Mouse (Mus musculus): ENCODE data around the gene Map1b.
A peak's percentile ranks its signal among the peaks of the same experiment; 100 is the strongest.

Gene Map1b

DNA sequence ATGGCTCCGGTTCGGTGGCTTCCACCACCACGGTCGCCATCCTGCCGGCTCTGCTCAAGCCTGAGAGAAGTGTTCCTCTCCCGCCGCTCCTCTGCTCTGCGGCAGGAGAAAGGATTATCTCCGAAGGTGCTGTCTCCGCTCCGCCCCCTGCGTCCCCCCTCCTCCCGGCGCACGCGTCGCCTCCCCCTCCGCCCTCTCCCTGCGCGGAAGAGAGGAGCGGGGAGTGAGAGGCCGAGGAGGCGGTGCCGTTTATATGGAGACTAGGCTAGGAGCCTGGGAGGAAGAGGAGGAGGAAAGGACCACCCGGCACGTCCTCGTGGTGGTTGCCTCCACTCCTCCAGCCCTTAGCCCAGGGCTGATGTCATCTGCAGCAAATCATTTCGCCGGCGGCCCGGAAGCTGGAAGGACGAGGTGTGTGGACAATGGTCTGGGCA is at the start of gene Map1b:
TSS of gene Map1b (minus strand) at position 93 of the 434 bp plus-strand sequence.
- peak; percentile 34 for DNase-seq (ENCODE audit: low read depth, low spot score)

DNA sequence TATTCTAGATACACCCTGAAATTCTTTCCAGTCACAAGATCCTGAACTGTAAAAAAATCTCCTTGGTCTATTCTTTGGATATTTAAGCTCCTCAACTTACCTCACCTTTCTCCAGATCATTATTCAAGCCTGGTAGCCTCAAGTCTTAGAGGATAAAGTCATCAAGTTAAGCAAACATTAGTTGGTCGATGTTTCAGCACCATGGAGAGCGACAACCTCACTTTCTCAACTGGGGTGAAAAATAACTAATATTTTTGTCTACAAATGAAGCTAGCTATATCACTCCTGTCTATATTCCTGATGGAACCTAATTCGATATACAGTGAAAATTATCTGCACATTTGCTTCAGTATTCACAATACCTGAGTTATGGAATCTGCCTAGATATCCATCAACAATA is 48.0 kb upstream of the Map1b start:
- DNase-seq (ENCODE audit: low read depth, low spot score) = no peak

DNA sequence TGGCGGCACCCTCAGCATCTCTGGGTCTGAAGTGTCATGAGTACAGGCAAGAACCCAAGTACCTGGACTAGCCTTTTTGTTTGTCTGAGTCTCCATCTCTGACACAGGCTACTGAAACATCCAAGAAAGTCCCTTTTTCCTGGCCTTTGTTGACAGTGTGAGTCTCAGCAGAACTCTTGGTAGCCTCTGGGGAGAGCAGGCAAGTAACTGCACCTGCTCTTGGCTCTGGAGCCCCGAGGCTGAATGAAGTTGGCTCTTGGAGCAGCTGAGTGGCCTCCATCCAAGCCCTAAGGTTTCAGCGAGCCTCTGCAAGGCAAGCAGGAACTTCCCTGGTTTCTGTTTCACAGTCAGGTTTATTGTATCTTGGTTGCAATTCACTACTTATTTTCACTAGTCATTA is 46.7 kb upstream of the Map1b start:
- DNase-seq (ENCODE audit: low read depth, low spot score) = peak; percentile 13

DNA sequence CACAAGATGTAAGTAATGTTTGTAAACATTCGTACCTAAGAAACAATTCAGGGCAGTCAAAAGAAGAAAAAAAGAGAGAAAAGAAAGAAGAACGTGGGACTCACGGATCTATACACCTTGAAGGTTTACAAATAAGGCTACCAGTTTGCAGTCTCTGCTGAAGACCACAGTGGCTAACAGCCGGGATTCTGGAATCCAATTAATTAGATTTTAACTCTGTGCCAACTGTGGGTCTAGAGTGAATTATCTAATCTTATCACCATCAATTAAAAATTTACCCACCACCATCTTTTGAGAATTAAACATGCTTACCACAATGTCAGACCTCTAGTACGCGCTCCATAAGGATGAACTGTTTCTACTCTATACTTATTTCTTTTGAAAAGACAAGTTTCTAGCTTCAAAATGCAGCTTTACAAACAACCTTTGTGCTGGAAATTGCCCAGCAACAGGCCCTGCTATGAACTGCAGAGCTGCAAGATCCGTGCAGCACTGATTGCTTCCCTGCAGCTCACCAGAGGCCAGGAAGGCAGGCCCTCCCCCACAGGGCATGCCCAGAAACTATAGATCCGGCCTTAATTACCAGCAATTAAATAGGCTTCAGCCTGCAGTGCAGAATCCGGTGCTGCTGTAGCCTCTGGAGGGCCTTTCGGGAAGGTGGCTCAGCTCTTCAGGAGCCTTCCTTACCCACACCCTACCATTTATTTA is 45.7 kb upstream of the Map1b start:
- no peak for DNase-seq (ENCODE audit: low read depth, low spot score)

DNA sequence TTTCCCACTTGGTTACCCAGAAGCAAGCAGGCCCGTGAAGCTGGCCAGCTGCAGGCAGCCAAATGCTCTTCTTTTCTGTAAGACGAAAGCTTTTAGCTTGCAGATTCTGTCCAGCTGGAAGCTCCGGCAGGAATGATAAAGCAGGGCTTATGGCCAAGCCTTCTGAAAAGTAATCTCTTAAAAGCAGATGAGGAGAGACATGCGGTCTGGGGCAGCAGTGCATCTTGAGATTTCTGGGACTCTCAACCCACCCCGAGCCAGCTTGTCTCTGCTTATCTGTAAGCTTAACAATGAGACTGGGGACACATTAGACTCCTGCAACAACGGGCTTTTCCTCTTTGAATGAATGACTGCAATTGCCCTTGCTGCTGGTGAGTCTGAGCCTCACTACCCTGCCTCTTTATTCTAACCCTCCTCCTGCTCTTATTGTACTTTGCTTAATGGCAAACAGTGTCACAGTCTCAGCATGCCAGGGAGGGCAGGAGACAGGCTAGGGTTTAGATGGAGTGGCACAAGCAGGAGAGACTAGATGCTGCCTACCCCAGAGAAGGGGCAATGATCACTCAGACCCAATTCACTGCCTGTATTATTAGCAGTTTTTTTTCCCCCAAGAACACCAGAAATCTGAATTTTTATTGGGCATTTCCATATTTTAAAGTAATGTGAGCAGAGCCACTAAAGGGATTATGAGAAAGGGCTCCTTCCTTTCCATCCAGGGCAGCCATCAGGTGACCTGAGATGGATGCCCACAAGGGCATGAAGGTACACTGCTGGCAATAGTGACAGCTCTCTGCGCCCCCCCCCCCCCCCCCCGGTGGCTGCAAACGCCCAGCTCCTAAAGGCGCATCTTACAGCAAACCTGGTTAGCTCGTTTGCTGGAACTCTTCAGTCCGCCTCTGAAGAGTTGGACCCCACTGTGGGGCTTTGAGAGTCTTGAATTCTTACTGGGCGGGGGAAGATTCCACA is 44.6 kb upstream of the Map1b start:
- no peak for DNase-seq (ENCODE audit: low read depth, low spot score)

DNA sequence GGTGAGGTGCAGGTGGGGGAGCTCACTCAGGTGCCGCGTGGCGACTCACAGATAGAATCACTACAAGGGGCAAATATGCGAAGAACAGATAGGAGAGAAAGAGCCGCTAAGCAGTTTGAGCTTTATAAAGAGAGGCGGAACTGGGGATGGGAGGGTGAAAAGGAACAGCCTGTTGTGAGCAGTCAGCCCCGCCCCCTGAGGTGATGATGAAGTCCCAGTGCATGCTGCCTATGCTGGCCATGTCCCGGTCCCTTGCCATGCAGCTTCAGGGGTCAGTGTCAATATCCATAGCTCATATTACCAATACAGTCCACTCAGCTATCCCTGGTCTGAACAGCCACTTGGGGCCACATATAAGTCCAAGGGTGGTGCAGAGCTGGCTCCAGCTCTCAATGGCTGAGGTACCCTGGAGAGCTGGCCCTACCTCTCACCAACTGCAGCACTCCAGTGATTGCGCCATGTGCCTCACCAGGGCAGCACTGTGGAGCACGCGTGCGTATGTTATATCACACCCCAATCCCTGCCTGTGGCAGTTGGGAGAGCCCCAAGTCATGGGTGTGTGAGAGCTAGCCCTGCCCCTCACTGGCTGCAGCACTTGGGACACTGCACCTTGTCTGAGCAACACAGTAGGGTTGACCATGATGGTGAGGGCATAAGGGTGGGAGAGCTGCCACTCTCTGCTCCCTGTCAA is 42.0 kb upstream of the Map1b start:
- DNase-seq (ENCODE audit: low read depth, low spot score) = no peak

DNA sequence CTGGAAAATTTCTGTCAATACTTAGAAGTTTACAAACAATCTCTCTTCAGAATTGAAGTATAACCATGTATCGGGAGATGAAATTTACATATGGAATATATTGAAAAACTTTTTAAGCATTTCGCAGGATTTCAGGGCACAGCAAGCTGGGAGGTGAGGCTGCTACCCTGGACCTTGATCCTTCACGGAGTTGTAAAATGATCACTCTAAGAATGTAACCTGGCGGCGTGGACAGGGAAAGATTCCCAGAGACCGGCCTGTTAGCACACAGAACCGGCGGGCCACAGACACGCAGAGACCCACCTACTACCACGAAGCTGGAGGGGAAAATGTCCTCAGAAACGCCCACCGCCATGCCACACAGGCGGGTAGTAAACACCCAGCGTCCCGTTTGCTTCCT is 41.5 kb upstream of the Map1b start:
- no peak for DNase-seq (ENCODE audit: low read depth, low spot score)

DNA sequence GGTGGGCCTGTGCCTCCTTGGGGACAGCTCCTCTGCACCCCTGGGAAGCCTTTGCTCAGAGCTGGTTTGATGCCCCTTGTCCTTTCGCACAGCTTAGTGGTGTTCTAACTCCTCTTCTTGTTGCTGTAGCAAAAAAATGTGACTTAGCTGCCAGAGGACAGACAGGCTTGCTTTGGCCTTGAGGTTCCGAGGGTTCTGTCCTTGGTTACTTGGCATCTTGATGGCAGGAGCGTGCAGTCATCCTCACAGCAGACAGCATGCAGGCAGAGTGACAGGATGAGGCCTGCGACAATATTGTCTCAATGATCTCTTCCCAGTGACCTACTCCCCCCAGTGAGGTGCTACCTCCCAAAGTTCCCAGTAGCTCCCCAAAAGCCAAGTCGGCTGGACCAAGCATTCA is 41.0 kb upstream of the Map1b start:
- no peak for DNase-seq (ENCODE audit: low read depth, low spot score)

DNA sequence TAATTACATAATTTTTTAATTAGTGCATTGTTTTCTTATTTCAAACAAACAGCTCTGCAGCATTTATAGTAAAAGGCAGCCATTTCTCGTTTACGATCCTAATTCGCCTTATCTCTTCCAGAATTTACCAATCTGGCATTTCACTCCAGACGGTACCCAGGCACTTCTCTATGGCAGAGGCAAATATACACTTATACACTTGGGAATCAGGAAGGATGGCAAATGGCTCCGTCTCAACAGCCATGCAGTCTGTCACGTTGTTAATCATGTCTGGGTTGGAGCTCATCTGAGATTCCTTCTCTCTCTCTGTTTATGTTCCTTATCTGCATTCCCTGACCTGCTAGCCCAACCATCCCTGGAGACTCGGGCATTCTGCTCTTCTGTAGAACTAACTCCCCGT is 38.6 kb upstream of the Map1b start:
- DNase-seq (ENCODE audit: low read depth, low spot score) = no peak

DNA sequence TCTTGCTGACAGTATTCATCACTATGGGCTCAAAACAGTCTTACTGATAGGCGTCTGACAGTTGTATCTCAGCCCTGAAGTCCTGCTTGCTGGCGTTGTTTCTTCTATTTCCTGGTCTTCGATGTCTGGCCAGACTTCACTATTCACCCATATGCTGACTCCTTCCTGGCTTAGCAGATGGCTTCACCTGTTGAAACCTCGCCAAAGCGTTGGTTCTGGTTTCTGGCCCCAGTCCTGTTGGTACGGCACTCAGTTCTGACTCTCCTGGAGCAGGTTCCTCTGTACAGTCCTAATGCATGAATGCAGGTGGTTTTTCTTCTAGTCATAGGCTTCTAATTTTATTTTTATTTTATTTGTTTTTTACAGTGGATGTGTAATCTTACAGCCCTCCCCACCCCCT is 38.1 kb upstream of the Map1b start:
- DNase-seq (ENCODE audit: low read depth, low spot score) = no peak

DNA sequence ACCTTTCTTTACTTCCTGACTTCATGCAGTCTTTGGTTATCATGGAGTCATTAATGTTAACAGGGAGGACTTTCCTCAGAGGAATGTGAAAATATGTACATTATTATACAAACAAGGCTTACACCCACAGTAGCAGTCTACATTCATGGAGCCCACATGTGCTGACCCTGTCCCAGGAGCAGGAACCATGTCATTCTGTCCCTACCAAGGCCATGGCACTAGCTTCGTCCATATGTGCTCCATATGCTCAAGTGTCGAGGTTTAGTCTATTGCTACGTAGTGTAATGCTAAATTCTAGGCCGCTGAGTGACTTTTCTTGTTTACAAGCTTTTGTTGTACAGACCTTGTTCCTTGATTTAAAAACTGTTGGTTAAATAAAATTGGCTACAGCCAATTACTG is 36.0 kb upstream of the Map1b start:
- no peak for DNase-seq (ENCODE audit: low read depth, low spot score)

DNA sequence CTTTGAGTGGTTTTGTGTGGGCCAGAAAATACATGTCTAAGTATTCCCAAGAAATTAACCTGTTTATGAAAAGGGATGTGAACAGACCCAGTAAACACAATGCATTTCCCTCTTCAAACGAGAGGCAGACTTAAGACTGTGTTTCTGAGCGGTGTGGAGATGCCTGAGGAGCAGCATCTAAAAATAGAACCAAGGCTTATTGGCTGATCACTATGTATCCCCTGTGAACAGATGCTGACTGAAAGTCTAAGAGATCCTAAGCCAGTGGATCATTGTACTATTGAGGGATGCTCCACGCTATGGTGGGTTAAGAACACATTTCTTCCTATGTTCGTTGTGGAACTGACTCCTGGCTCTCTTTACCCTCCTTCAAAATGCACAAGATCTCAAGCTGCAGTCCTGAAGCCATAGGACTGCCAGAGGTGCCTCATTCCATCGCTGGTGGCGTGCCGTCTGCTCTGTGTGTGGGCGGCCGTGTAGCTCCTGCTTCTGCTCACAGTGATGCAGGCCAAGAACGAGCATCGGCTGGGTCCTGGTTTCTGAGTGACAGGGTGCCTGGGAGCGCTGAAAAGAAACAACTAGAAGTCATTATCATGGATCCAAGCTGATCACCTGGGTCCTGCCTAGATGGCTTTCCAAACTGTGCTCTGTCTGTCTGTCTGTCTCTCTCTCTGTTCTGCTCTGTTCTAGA is 34.5 kb upstream of the Map1b start:
- DNase-seq (ENCODE audit: low read depth, low spot score) = no peak

DNA sequence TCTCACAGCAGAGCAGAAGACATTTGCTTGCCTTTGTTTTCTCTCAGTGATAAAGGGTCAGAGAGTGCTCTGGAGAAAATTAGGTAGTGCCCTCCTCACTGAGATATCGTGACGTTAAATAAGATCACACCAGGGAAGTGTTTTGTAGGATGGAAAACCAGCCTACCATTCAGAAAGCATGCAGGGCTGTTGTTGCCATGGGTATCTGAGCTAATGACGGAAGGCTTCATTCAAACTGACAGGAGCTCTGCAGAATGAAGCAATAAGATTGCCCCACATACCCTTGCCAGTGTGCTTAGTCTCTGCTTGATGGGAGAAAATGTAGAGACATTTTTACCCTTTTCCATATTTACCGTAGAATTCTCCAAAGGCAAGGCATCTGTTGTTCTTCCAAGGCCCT is 33.7 kb upstream of the Map1b start:
- DNase-seq (ENCODE audit: low read depth, low spot score) = no peak

DNA sequence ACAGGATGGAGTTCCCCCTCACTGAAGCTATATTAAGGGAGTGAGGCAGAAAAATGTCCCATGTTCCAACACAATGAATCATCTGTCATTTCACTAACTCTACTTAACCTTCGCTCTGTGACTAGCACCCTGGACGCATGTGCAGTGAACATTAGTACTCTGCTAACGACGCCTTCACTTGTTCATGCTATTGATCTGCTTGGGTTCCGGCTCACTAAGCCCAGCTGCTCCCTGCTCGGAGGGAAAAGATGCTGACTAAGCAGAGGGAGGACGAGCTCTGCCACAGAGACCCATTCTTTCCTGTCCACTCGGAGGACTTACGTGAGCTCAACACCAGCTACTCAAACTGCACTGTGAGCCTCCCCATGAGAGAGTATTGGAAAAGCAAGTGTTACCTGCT is 33.2 kb upstream of the Map1b start:
- no peak for DNase-seq (ENCODE audit: low read depth, low spot score)

DNA sequence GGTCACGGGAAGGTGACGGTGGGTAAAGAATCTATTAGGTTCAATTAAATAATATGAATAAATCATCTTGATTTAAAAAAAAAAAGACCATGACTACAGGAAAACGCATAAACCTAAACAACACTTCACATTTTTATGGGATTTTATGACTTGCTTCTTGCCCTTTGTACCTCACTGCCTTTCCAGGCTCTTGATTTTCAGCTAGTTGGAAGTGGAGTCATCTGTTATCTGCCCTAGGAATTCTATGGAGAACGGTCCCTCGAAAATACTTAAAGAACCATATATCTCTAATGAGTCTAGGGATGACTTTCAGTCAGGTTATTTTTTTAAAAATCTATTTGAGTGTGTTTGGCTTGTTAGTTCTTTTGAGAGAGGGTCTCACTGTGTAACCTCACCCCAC is 30.5 kb upstream of the Map1b start:
- DNase-seq (ENCODE audit: low read depth, low spot score) = no peak

DNA sequence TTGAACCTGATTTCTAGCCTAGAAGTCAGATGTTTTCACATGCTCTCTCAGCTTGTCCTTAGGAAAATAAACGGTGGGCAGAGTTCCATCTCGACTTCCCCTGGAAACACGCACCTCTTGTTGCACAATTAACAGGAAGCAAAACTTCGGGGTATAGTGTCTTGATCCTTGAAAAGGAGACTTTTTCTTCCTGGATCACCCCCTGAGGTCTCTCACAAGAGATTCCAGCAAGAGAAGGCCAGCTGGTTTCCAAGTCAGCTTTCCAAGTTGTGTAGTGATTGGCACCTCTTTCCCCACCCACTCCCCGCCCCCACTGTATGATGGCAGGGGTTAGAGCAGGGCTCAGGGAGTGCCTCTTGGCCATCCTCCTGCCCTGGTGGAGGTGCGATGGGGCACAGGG is 28.9 kb upstream of the Map1b start:
- no peak for DNase-seq (ENCODE audit: low read depth, low spot score)

DNA sequence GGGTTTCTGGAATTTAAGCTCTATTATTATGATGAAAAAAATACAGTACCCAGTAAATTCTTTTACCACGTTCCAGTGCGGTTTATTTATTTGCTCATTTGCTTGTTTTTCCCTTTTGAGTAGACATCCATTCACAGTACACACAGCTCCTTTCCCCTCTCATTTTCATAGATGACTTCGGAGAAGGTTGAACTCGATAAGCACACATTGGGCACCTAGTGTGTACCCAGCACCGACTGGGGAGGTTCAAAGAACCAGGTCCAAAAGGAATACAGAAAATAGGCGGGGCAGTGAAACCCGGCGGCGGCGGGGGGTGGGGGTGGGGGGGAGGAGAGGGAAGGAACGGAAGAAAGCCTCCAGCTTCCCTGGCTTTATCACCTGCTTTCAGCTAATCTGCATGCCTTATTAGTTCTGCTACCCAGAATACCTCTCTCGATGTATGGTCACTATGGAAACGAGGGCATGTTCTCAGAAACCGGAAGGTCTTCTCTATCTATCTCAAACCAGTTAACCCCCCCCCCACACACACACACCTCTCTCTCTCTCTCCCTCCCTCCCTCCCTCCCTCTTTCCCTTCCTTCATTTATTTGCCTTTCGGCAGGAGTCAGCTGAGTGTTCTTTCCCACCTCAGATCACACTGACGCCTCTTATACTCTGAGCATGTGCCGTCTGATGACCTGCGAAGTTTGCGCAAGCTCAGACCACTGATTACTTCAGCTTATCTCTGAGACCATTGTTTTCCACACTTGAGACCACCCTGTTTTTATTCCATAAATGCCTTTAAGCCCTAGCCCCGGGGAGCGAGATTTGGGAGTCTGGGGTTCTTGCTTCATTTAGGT is 25.3 kb upstream of the Map1b start:
- DNase-seq (ENCODE audit: low read depth, low spot score) = no peak

DNA sequence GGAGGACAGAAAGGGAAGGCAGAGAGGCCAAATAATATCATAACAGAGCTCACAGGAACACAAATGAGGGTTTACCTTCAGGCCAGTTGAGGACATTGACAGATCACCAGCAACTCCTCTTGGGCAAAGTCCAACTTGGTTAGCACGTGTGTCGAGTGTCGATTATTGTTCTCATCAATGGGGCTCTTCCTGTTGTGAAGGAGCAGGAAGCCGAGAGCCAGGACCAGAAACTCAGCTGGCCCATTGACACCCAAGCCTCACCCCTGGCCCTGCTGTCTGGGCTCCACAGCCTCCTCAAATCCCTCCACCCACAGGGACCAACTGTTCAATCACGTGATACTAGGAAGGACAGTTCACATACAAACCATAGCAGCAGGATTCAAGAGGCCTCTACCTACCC is 22.9 kb upstream of the Map1b start:
- no peak for DNase-seq (ENCODE audit: low read depth, low spot score)

DNA sequence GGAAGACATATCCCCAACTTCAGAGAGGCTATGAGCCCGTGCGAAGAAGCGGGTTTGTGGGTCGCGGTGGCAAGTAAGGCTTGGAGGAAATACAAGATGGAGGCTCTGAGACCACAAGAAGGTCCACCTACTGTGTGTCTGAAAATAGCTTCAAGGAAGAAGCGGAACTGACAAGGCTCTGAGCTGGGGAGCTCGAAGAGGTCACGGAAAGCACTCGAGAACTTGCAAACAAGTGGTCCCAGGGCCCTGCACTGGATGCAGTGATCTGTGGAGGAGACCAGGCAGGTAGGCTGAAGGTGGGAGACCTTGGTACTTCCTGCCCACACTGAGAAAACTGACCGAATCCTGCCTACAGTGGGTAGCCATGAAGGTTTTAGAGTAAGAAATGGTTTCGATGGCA is 22.5 kb upstream of the Map1b start:
- no peak for DNase-seq (ENCODE audit: low read depth, low spot score)

DNA sequence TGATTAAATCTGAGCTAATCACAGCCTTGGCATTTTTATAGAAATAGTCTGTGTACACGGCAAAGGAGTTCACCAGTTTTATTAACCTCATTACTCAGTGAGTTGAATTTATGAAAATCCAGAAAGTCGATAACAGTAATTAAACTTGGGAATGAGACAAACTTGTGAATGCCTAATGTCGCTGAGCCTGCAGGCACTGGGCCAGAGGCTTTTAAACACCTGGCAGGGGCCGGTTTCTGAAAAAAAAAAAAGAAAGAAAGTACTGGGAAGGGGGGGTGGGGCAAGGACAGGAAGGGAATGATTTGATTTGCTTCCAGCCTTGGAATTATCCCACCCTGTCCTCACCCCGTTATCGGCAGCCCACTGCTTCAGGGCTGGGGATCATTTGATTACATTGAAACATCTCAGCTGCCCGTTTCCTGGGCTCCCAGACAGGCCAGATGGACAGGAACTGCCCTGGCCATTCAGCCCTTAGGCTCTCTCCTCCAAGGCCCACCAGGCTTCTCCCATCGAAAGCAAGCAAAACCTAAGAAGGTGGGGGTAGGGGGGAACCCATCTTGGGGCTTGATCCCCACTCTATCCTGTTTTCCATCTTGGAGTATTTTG is 21.7 kb upstream of the Map1b start:
- no peak for DNase-seq (ENCODE audit: low read depth, low spot score)
